Mouse (Mus musculus) T-cell, adult 2 months (primary cell): Measurements from ENCODE around the gene Blmh.

Experiments used
- DNase-seq: peaks from one replicate; pipeline ENCODE4 v3.0.0; 2022; ENCODE audit warnings: low spot score

The Blmh gene

GRCm38 (mm10) chr11:76998705-76999226 lies 74.2 kb downstream of the Blmh start:
- DNase-seq: no peak

- DNase-seq: no peak
Measured at GRCm38 (mm10) chr11:77000741-77001140, 76.1 kb downstream of the Blmh start.

GRCm38 (mm10) chr11:77002361-77002760 lies 77.8 kb downstream of the Blmh start:
- no peak for DNase-seq

GRCm38 (mm10) chr11:77005881-77006280 lies 81.3 kb downstream of the Blmh start:
- no peak for DNase-seq

GRCm38 (mm10) chr11:77006616-77007015 lies 82.0 kb downstream of the Blmh start:
- no peak for DNase-seq

GRCm38 (mm10) chr11:77009069-77010025 lies 84.7 kb downstream of the Blmh start:
- DNase-seq: no peak

GRCm38 (mm10) chr11:77010762-77011475 lies 86.3 kb downstream of the Blmh start:
- no peak for DNase-seq

- DNase-seq: no peak
Measured at GRCm38 (mm10) chr11:77018046-77018445, 93.4 kb downstream of the Blmh start.

GRCm38 (mm10) chr11:77019539-77019938 lies 94.9 kb downstream of the Blmh start:
- no peak for DNase-seq

- no peak for DNase-seq
Measured at GRCm38 (mm10) chr11:77021749-77022396, 97.3 kb downstream of the Blmh start.

GRCm38 (mm10) chr11:77026559-77026958 lies 102.0 kb downstream of the Blmh start:
- DNase-seq: no peak

- no peak for DNase-seq
Measured at GRCm38 (mm10) chr11:77028157-77028556, 103.5 kb downstream of the Blmh start.

- no peak for DNase-seq
Measured at GRCm38 (mm10) chr11:77031151-77031934, 106.7 kb downstream of the Blmh start.
